Mouse (Mus musculus) c-Kit-positive CD71-negative TER-119-negative erythroid progenitor cells, embryonic 14.5 days (primary cell): Measurements from ENCODE around the gene Olfr718-ps1.
A peak's percentile ranks its signal among the peaks of the same experiment; 100 is the strongest.
"Not testable (repeated sequence)": the region's sequence is repeated elsewhere in the genome, so short reads cannot be mapped to it uniquely, and the experiment has no call there.

ENCODE experiments used
- DNase-seq: peaks from one replicate; pipeline ENCODE4 v3.0.0-alpha.2; 2013; ENCODE audit warnings: low read depth

Gene Olfr718-ps1

DNA sequence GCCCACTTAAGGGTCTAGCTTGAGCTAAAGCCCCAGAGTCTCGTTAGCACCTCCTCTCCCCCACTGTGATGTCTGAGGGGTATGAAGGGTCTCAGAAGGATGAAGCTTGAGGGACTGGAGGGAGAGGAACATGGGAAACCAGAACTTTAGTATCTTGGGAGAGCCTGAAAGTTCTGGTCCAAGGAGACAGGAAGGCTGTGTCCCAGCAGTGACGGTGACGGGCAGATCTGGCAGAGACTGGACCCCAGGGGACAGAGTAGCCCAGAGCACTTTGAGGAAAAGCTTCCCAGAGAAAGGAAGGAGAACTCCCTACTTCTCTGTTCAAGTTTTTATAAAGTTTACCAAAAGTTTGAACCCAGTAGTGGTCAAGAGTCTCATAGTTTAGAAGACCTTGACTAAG is at the start of gene Olfr718-ps1:
TSS of gene Olfr718-ps1 (minus strand) at position 101 of the 400 bp plus-strand sequence.
- no peak for DNase-seq

DNA sequence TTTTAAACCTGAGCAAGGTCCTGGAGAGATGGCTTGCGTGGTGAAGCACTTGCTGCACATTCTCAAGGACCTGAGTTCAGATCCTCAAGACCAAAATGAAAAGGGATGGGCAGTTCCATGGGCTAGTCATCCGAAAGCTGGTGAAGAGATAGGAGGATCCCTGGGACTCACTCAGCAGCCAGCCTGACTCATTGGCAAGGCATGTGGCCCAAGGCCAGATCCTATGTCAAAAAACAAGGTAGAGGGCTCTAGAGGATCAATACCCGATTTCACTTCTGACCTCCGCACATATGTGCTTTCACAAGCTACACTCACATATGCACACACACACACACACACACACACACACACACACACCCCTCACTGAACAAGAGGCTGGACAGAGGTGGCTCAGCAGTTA is 49.1 kb upstream of the Olfr718-ps1 start:
- DNase-seq, result no peak

- DNase-seq, result no peak
Measured at GRCm38 (mm10) chr5:143195166-143195565, 47.8 kb upstream of the Olfr718-ps1 start.

DNA sequence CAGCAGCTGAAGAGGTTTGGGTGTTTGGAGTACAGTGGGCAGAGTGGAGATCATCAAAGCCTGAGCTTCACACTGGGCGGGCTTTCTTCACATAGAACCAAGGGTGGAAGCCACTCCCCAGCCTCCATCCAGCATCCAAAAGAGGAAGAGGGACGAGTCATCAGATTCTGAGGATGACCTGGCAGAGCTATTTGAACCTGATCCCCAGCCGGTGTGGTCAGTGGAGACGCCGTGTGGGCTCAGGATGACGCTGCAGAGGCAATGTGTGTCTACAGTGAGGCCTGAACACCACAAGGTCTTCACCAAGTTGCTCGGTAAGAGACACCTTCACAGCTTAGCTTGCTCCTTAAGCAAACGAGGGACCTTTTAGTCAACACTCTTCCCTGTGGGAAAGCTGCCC is 47.4 kb upstream of the Olfr718-ps1 start:
- not testable (repeated sequence) for DNase-seq

GRCm38 (mm10) chr5:143192806-143193205 is 45.4 kb upstream of the Olfr718-ps1 start:
- no peak for DNase-seq

GRCm38 (mm10) chr5:143188014-143188413 is 40.6 kb upstream of the Olfr718-ps1 start:
- DNase-seq, result not testable (repeated sequence)

DNA sequence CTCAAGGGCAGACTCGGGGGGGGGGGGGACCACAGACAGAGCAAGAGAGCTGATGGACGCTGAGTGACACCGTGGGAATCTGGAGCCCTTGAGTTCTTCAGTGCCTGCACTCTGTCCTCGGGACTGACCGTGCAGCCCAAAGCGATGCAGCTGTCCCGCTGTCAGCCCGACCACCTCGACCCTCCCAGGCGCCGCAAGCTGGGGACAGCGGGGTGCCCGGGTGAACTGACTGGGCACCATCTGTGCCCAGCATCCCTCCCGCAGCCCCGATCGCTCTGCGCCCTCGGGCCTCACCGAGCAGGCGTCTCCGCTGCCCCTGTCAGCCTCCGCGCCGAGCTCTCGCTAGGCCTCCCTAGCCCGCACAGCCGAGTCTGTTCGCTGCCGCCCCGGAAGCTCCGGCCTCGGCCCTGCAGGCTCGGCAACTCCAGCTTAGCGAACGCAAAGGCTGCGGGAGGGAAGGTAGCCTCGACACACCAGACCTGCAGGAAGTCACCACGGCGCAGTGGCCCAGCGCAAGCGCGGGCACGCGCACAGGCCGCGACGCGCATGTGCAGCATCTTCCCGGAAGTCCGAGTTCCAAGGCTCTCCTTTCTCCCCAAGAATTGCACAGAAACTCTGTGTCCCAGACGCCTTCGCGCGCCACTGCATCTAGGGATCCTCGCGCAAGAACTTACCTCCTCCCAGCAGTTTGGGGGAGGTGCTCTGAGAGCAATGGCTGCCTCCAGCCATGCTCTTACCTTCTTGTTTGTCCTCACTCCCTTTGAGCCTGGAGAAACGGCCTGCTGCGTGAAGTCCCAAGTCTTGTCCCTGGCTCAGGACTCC is 33.1 kb upstream of the Olfr718-ps1 start, which contains the start of the genes Rbak and Spdye4b:
TSS of gene Rbak (minus strand) at position 521 of the 822 bp plus-strand sequence.
TSS of gene Spdye4b (plus strand) at position 763 of the 822 bp plus-strand sequence.
- DNase-seq, result peak; percentile 79

- DNase-seq, result no peak
Measured at GRCm38 (mm10) chr5:143179179-143179578, 31.8 kb upstream of the Olfr718-ps1 start.

GRCm38 (mm10) chr5:143177541-143178200 is 30.3 kb upstream of the Olfr718-ps1 start:
- DNase-seq, result no peak

DNA sequence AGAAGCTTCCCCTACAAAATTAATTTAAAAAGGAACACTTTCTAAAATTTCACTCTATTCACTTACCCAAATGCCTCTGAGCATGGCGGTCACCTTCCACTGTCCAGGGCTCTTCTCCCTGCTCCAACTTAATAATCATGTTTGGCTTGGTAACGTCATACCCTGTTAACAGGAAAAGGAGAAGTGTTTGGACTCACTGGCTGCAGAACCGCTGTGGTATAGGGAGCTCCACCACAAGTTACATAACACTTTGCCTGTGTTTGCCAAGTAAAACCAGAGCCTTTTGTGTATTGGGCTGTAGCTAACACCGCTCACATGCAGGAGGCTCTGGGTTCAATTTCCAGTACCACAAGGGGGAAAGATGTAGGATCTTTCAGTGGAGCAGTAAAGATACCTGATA is 28.6 kb upstream of the Olfr718-ps1 start:
- DNase-seq, result no peak

GRCm38 (mm10) chr5:143165508-143166070 is 18.2 kb upstream of the Olfr718-ps1 start:
- DNase-seq, result peak; percentile 32

DNA sequence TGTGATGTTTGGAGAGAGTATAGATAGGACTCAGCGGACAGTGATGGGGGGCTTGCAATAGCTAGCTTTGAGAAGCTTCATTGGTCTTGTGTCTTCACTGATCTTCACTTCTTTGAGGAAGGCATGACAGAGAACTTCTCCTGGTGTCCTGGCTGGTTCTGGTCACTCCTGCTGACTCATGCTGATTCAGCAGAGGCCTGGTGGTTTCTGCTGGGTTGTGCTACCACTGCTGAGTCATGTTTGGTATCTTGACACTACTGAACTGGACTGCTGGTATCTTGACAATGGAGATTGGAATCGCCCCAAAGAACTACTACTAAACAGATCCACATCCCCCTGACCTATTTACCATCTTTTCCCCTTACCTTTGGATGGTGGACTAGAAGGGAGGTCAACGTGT is 8.2 kb upstream of the Olfr718-ps1 start:
- no peak for DNase-seq

GRCm38 (mm10) chr5:143153756-143154155 is 6.4 kb upstream of the Olfr718-ps1 start:
- DNase-seq, result no peak

DNA sequence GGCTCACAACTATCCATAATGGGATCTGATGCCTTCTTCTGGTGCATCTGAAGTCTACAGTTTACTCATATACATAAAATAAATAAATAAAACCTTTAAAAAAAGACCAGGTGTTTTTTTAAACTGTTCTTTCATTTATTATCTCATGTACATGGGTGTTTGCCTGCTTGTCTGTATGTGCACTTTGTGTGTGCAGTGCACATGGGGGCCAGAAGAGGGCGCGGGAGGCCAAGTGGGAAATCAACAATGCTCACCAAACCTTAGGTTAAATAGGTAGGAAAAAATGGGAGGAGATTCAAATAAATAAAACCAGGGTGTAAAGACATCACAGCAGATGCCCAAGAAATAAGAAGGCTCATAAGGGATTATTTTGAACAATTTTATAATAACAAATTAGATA is 2.7 kb upstream of the Olfr718-ps1 start:
- no peak for DNase-seq

DNA sequence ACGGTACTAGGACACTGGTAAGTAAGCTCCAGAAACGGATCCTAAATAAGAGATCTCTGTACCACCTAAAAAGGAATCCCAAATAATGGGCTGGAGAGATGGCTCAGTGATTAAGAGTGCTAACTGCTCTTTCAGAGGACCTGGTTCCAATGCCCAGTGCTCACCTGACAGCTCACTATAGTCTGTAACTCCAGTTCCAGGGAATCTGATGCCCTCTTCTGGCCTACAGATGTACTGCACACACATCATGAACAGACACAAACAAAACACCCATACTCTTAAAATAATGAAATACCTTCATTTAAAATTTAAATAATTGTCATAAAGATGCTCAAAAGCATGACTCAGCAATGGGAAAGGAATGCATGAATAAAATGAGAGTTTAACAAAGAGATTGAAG is 2.2 kb upstream of the Olfr718-ps1 start:
- no peak for DNase-seq

DNA sequence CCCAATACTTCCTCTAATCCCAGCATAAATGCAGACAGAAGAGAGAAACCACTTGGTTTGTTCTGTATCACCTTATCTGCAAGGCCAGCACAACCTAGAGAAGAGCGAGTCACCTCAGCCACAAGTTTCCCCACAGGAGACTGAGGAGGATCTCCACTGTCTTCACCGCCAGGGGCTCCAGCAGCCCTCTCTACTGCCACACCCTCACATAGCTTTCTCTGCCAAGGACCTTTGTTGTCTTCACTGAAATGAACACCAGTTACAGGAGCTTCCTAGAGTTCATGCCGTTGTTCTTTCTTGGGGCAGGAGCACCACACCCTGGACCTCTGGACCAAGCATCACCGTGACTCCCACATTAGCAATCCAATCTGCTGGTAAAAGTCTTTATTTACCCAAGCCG is 1.3 kb upstream of the Olfr718-ps1 start:
- no peak for DNase-seq

- no peak for DNase-seq
Measured at GRCm38 (mm10) chr5:143137580-143137979, 9.8 kb downstream of the Olfr718-ps1 start.

DNA sequence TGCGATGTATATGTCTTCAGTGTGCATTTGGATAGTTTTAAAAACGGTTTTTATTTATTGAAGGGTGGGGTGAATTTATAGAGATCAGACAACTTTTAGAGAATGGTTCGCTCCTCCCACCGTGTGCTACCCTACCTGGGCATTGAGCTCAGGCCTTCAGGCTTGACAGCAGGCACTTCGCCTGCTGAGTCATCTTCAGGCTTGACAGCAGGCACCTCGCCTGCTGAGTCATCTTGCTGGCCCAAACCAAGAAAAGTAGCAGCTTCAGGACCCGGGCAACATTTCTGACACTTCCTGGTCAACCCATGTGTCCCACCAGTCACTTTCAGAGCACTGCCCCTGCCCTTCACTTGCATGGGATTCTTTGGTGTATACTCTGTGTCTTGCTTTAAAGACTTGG is 12.3 kb downstream of the Olfr718-ps1 start:
- no peak for DNase-seq

DNA sequence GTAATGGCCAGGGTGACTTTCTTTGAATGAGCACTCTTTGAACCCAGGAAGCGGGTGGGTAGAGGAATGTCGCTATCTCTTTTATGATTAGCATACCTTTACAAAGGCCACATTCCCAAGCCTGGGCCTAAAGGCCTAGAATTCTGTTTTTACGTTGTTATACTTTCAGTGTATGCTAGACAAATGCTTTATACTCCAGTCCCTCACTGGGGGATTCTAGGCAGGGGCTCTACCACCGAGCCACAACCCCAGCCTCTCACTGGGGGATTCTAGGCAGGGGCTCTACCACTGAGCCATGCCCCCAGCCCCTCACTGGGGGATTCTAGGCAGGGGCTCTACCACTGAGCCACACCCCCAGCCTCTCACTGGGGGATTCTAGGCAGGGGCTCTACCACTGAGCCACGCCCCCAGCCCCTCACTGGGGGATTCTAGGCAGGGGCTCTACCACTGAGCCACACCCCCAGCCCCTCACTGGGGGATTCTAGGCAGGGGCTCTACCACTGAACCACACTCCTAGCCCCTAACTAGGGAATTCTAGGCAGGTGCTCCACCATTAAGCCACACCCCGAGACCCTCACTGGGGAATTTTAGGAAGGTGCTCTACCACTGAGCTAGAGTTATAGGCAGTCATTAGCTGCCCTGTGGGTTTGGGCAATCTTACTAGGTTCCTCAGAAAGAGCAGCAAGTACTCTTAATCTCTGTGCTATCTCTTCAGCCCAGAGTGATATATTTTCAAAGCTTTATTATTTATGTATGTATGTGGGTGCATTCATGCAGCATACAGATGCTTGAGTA is 13.0 kb downstream of the Olfr718-ps1 start:
- not testable (repeated sequence) for DNase-seq

- no peak for DNase-seq
Measured at GRCm38 (mm10) chr5:143132935-143133514, 14.4 kb downstream of the Olfr718-ps1 start.

DNA sequence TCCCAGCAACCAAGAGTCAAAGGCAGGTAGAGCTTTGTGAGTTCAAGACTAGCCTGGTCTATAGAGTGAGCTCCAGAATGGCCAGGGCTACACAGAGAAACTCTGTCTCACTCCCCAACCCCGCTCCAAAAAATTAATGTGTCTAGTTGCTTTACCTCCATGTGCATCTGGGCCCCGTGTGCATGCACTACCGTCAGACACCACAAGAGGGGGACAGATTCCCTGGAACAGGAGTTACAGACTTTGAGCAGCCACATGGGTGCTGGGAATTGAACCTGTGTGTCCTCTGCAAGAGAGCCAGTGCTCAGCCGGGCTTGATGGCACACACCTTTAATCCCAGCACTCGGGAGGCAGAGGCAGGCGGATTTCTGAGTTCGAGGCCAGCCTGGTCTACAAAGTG is 17.0 kb downstream of the Olfr718-ps1 start:
- DNase-seq, result no peak

DNA sequence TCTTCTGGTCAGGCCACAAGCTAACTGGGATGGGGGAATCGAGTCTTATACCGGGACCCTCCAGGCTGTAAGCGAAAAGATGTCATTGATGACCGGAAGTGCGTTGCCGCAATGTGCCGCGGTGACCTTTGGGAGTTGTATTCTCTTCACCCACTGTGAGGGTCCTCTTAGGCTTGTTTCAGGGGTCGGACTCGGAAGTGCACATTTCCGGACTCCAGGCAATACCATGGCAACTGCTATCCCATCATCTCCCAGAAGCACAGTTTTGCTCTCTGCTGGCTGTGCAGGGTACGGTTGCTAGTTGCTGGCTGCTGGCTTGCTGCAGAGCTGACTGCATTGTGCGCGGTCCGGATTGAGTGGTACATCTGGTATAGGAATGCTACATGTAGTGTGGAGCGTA is 18.3 kb downstream of the Olfr718-ps1 start:
- DNase-seq, result no peak
